Mouse (Mus musculus) kidney, postnatal 14 days (tissue): ENCODE data around the gene Dcaf15.

Source experiments
- DNase-seq: peaks from one replicate; pipeline ENCODE4 v3.0.0; 2022; ENCODE audit warnings: mixed read lengths

Dcaf15 gene

DNA sequence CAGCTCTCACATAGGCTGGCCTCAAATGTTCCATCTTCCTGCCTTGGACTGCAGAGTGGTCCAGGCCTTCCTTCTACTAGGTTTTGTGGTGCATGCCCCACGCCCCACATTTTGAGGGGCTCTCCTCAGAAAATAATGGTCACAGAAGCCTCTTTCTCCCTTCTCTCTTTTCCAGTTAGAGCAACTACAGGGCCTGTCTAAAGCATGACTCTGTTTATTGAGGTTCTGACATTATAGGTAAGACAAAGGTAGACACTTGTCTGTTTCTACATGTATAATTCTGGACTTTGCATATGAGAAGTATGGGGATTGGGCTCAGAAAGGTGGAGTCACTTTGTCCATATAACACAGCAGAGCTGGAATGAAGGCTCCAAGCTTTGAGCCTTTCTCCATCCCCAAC, 39.5 kb downstream of the Dcaf15 start, which contains the start of gene Gm10643:
Gene Gm10643 (minus strand): TSS at position 101 of the 400 bp plus-strand sequence.
- no peak for DNase-seq

DNA sequence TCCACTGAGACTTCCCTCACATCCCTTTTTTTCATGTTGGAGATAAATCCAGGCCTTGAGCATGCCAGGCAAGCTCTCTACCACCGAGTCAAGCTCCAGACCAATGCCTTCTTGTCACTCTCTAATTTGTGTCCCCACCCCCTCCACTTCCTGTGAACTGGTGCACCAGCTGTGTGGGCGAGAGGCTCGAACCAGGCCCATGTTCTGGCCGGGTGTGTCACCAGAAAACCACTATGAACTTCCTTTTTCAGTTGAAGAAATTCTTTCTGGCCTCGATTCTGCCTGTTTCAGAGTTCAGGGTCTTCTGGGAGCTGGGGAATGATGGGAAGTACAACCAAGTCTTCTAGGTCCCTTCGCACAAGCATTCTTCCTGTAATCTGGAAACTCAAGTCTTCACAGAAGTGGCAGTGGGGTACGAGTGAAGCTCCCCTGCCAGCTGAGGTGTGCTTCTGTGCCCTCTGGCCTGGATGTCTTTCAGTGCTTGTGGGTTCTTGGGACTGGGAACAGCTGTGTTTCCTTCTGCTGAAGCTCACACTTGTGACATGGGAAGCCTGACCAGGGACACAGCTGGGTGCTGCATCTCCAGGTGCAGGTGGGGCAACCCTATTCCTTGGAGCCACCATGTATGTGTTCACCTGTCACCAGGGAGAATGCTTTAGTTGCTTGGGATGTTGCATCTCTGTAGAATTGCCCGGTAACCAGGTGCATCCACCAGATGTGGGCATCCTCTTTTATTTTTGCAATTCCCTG, 40.5 kb downstream of the Dcaf15 start:
- no peak for DNase-seq

DNA sequence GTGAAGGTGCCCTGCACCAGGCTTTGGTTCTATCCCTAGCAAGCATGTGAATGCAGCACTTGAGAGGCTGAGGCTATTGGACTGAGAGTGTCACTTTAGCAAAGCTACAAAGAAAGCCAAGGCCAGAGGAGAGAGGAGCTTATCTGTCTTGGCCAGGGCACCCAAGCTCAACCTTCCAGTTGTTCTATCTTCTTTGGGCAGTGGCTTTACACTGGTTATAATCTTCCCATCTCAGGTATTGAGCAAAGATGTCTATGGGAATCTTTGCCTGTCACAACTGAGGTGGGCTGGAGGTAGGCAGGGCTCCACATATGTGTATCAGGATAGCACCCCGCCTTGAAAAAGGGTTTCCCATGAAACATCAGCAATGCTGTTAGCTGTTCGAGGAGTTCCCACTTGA, 44.3 kb downstream of the Dcaf15 start:
- no peak for DNase-seq

DNA sequence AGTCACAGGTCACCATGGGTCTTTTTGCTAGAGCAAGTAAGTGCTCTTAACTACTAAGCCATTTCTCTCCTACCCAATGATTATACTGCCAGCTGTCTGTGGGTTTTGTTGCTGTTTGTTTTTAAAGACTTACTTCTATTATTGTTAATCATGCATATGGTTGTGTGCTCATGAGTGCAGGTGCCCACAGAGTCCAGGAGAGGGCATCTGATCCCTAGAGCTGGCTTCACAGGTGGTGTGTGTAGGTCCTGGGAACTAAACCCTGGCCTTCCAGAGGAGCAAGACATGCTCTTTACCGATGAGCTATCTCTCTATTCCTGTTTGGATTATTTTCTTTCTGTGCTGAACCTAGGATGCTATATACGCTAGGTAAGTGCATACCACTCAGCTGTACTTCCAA, 45.3 kb downstream of the Dcaf15 start:
- no peak for DNase-seq

DNA sequence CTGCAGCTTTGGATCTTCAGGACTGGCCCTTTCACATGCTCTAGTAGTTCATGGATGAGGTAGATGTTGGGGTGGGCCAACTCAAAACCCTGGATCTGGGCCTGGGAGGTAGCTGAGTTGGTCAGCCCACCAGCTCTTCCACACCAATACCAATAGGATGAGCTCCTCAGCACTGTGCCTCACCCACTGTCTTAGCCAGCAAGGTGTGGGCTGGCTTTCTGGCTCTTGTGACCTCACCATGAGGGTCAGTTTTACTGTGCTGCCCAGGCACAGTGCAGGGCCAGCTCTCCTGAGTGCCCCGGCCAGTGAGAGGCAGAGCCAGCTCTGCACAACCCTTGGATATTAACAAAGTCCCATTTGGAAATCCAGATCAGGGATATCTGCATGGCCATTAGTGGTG, 46.7 kb downstream of the Dcaf15 start:
- DNase-seq = no peak

DNA sequence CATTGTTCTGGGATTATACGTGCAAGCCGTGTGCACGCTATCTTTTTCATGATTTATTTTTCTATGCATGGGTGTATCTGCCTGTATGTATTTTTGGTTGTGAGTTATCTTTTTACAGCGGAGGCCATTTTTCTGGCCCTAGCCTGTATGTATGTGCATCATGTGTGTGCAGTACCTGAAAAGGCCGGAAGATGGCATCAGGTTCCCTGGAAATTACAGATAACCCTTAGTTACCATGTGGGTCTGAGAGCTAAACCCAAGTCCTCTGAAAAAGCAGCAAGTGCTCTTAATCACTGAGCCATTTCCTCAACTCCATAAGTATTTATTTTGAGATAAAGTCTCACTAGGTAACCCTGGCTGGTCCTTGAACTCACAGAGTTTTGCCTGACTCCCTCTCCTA, 51.3 kb downstream of the Dcaf15 start:
- DNase-seq = no peak

DNA sequence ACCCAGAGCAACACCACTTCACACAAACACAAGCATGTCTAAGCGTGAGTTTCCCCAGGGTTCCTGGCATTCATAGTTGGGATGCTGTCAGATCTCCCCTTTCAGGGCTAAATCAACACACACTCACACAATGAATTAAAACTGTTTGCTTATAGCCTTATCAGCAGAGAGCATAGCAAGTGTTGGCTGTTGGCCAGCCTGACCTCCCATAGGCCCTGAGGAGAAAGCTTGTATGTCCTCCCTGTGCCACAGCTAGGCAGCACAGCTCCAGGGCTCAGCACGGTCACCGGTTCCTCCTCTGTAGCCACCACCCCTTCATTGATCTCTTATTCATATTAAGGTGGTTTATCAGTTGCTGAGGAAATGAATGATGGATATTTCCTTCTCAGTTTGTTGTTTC, 51.8 kb downstream of the Dcaf15 start:
- DNase-seq = no peak

DNA sequence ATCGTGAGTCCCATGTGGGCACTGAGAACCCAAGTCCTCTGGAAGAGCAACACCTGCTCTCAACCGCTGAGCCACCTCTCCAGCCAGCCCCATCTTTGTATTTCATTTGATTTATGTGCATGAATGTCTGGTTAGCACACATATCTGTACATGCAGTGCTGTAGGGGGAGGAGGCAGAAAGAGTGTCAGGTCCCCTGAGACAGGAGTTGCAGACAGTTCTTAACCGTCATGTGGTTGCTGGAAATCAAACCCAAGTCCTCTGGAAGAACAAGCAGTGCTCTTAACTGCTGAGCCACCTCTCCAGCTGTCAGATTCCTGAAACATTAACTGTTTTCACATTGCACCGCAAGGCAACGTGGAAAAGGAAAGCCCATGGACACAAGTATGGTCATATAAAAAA, 56.4 kb downstream of the Dcaf15 start:
- DNase-seq = no peak
